Mouse (Mus musculus) midbrain, embryonic 10.5 days (tissue): ENCODE measurements around the gene Uimc1. TPM values are rescaled to one million over a fixed set of nuclear protein-coding genes. Genes with fewer than 3 reads are reported as not detected.

Experiments used
- DNase-seq: peaks from one replicate; pipeline ENCODE4 v3.0.0-alpha.2; 2017; ENCODE audit warnings: low spot score
- H3K27ac ChIP-seq: fragments of 300-500 bp; sonication (generic); replicated peaks from 2 replicates; pipeline ENCODE4 v1.5.1; 2016; ENCODE audit warnings: mild to moderate bottlenecking
- H3K27me3 ChIP-seq: fragments of 300-500 bp; sonication (generic); 2 replicates; pipeline ENCODE4 v1.6.1; 2016; ENCODE audit warnings: low read depth, mild to moderate bottlenecking; ENCODE audit not compliant: poor library complexity, severe bottlenecking
- H3K36me3 ChIP-seq: fragments of 300-500 bp; sonication (generic); 2 replicates; pipeline ENCODE4 v1.6.1; 2016; ENCODE audit warnings: mild to moderate bottlenecking, moderate library complexity
- H3K4me1 ChIP-seq: fragments of 300-500 bp; sonication (generic); 2 replicates; pipeline ENCODE4 v1.6.1; 2016
- H3K4me3 ChIP-seq: fragments of 300-500 bp; sonication (generic); 2 replicates; pipeline ENCODE4 v1.5.1; 2016; ENCODE audit warnings: mild to moderate bottlenecking, moderate library complexity
- H3K9me3 ChIP-seq: fragments of 300-500 bp; sonication (generic); replicated peaks from 2 replicates; pipeline ENCODE4 v1.6.1; 2016; ENCODE audit warnings: mild to moderate bottlenecking
- WGBS: fragments of 180-500 bp; shearing (Covaris S2); methylation state at CpG from one replicate; pipeline ENCODE4 v1.1.7; 2016; 5-methylcytosine and 5-hydroxymethylcytosine counted together
- polyA plus RNA-seq: library from polyadenylated mRNA; unstranded; fragments of >200 nt; fragmentation: Nextera tagmentation; extraction: Ambion mirVana; gene quantifications from 2 replicates; pipeline ENCODE4 v1.2.1, GENCODE M21; 2016

Uimc1 gene
- polyA plus RNA-seq: 23.2 and 24.1 TPM in 2 replicates

DNA sequence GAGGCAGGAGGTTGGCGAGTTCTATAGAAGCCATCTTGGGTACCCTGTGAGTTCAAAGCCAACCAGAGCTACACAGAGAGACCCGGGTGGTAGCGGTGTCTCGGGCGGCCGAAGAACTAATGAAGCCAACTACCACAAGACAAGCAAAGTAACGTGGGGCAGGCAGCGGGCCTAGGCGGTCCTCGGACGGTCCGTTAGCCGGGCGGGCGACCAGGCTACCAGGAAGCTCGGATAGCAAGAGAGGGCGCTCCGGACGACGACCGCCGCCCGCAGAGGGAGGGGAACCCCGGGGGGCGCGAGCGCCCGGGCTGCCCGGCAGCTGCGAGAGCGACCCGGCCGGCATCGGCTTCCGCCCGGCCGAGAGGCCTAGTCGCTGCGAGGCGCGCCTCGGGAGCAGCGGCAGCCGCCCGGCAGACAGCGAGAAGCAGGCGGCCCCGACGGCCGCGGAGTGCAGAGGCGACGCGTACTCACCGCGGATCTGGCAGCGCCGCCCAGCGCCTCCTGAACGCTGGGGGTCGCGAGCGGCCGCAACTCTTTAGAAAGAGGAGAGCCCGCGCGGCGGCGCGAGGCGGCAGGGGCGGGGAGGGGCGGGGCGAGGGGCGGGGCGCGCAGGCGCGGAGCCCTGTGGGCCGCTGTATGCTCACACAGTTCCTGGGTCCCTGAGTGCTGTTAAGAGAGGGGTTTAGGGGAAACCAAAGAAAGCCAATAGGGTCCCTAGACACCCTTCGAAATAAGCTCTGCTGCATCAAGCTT is at the start of gene Uimc1:
Gene Uimc1, minus strand, starts transcription at position 575 of the 753 bp plus-strand sequence.
- Histone ChIP-seq H3K27me3 (no peaks in the 10 kb centered on the region), H3K4me1 (peaks cover 20% of the 10 kb centered on the region), H3K4me3 (peak within 1 kb of the TSS; percentile 87), H3K36me3 (no peaks in the 10 kb centered on the region), H3K9me3 (no peaks in the 10 kb centered on the region), H3K27ac (peak within 1 kb of the TSS; percentile 95)
- DNase-seq: peak; percentile 92
- under 1% methylated on average over 80 of the region's 81 CpGs for WGBS

DNA sequence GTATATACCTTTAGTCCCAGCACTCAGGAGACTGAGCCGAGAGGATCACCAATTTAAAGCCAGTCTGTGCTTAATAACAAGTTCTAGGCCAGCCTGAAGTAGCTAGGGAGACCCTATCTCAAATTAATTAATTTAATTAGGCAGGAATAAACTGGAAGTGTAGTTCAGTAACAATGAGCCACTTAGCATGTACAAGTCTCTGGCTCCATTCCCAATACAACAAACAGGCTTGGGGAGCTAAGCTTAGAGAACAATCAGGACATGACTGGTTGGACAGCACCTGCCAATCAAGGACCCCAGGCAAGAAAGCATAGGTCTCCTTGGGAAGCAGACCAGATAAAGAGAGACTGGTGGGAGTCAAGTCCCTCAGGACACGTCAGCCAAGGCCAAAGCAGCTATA is 40.2 kb upstream of the Uimc1 start:
- 74% methylated on average over 2 of the region's 2 CpGs for WGBS

DNA sequence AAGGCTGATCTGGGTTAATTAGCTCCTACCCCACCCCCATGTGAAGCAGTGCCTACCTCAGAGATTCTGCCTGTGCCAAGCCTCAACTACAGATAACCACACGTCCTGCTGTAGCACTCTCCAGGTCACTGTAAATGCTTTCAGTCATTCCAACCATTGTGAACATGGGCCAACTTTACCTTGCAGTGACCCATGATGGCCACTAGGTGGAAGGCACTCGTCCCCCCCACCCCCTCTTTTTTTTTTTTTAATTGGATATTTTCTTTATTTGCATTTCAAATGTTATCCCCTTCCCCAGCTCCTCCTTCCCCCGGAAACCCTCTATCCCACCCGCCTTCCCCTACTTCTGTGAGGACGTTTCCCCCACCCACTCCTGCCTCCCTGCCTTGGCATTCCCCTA is 35.3 kb upstream of the Uimc1 start:
- H3K27me3 ChIP-seq: no peaks in the 10 kb centered on the region
- WGBS: 16% methylated on average over 5 of the region's 5 CpGs
- no peak overlapping the region for H3K27ac ChIP-seq
- no peaks in the 10 kb centered on the region for H3K9me3 ChIP-seq
- DNase-seq: no peak
- no peak overlapping the region for H3K4me3 ChIP-seq
- H3K36me3 ChIP-seq: peaks cover 38% of the 10 kb centered on the region
- peaks cover 8% of the 10 kb centered on the region for H3K4me1 ChIP-seq

More for the DNA sequence above, 40.2 kb upstream of the Uimc1 start:
- H3K4me1 ChIP-seq: peaks cover 5% of the 10 kb centered on the region
- H3K27ac ChIP-seq: no peak overlapping the region
- no peaks in the 10 kb centered on the region for H3K9me3 ChIP-seq
- H3K27me3 ChIP-seq: no peaks in the 10 kb centered on the region
- no peak for DNase-seq
- no peak overlapping the region for H3K4me3 ChIP-seq
- H3K36me3 ChIP-seq: no peaks in the 10 kb centered on the region

DNA sequence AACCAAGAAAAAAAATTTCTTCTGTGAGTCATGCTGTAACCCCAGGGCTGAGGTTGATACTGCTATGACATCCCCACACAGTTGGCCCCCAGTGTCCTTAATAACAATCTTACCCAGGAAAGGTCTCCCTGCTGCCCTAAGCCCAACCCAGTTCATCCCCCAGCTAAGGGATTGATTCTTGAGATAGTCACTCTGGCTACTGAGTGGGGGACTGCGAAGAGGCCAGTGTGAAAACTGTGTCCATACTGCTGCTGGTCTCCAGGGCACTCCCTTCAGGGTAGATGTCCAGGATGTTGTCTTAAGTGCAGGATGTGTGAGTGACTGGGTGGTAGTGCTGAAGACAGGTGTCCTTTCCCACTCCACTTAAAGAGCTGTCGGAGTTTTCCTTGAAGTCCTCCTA is 33.3 kb upstream of the Uimc1 start, which contains the start of gene Gm17617:
Gene Gm17617, minus strand, starts transcription at position 101 of the 400 bp plus-strand sequence.
- H3K9me3 ChIP-seq: no peaks in the 10 kb centered on the region
- peaks cover 8% of the 10 kb centered on the region for H3K4me1 ChIP-seq
- no peak for DNase-seq
- 100% methylated on average over 2 of the region's 2 CpGs for WGBS
- no peak within 1 kb of the TSS for H3K4me3 ChIP-seq
- no peaks in the 10 kb centered on the region for H3K27me3 ChIP-seq
- no peak within 1 kb of the TSS for H3K27ac ChIP-seq
- peaks cover 55% of the 10 kb centered on the region for H3K36me3 ChIP-seq

DNA sequence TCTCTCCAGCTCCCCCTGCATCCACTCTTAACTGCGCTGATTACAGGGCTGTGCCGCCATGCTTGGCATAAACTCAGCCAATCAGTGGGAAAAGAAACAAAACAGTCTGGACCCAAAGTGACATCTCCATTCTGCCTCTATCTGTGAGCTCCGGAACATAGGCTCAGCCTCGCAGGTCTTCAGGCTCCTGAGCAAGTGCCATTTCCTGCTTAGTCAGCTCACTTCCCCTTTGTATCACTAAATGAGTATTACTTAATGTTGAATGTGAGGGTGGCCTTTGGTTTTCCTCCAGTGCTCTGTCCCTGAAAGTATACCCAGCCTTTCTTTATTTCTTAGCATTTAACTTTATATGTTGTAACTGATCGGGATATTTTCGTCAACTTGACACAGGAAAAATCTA is 24.8 kb upstream of the Uimc1 start:
- Histone ChIP-seq H3K27ac (no peak overlapping the region), H3K4me3 (no peak overlapping the region), H3K27me3 (no peaks in the 10 kb centered on the region), H3K9me3 (no peaks in the 10 kb centered on the region), H3K4me1 (no peaks in the 10 kb centered on the region), H3K36me3 (peaks cover 78% of the 10 kb centered on the region)
- DNase-seq: no peak
- WGBS: 94% methylated on average over 6 of the region's 6 CpGs

DNA sequence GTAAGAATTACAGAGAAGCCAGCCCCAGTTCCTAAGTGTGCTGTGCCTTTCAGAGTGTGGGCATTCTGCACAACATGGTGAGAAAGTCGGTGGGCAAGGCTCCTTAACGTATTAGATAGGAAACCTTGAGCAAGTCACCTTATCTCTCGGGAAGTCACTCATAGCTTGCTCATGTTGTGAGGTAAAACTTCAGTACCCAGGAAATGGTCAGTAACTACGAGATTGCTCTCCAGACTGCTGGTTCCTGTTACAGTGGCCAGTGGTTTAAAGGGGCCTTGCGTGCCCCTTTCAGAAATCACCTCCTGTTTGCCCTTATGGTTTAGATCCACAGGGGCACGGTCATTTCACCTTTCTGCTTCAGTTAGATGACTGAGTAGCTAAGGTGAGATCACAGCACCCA is 14.3 kb upstream of the Uimc1 start:
- DNase-seq: no peak
- no peaks in the 10 kb centered on the region for H3K4me1 ChIP-seq
- 88% methylated on average over 6 of the region's 6 CpGs for WGBS
- no peak overlapping the region for H3K4me3 ChIP-seq
- no peak overlapping the region for H3K27ac ChIP-seq
- no peaks in the 10 kb centered on the region for H3K27me3 ChIP-seq
- peaks cover 83% of the 10 kb centered on the region for H3K36me3 ChIP-seq
- H3K9me3 ChIP-seq: no peaks in the 10 kb centered on the region

DNA sequence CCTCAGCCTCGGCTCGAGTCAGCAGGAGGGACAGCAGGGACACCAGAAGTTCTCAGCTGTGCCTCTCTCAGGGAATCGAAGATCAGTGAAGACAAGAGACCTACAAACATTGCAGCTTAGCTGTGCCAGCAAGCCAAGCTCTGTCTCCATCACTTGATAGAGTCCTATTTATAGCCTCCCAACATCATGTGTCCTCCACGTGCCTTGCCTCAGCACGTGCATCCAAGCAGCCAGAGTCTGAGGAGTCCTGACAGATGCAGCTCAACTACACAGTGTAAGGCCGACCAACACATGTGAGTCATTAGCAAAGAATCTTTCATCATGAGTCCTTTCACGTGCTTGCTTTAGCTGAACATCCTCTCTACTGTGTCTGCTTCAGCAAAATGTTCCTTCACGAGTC is 7.6 kb upstream of the Uimc1 start:
- H3K4me3 ChIP-seq: no peak overlapping the region
- no peak overlapping the region for H3K27ac ChIP-seq
- H3K36me3 ChIP-seq: peaks cover 40% of the 10 kb centered on the region
- H3K9me3 ChIP-seq: no peaks in the 10 kb centered on the region
- no peaks in the 10 kb centered on the region for H3K27me3 ChIP-seq
- DNase-seq: no peak
- H3K4me1 ChIP-seq: peaks cover 20% of the 10 kb centered on the region
- 90% methylated on average over 8 of the region's 8 CpGs for WGBS

DNA sequence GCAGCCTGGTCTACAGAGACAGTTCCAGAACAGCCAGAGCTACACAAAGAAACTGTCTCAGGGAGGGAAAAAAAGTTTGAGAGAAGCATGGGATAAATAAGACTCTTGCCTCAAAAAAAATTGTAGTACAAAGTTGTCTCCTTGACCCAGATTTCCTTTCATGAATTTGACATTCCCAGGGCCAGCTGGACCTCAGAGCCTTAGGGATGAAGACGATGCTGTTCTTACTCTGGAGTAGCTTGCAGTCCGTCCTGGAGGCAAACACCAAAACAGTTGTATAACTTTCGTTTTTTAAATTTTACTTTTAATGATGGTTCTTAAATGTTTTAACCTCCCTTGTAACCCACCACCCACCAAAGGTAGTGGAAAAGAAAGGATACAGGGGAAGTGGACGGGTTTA is 7.0 kb upstream of the Uimc1 start:
- Histone ChIP-seq H3K27me3 (no peaks in the 10 kb centered on the region), H3K36me3 (peaks cover 36% of the 10 kb centered on the region), H3K4me1 (peaks cover 20% of the 10 kb centered on the region), H3K9me3 (no peaks in the 10 kb centered on the region), H3K4me3 (no peak overlapping the region), H3K27ac (no peak overlapping the region)
- WGBS: 94% methylated on average over 4 of the region's 4 CpGs
- DNase-seq: no peak

DNA sequence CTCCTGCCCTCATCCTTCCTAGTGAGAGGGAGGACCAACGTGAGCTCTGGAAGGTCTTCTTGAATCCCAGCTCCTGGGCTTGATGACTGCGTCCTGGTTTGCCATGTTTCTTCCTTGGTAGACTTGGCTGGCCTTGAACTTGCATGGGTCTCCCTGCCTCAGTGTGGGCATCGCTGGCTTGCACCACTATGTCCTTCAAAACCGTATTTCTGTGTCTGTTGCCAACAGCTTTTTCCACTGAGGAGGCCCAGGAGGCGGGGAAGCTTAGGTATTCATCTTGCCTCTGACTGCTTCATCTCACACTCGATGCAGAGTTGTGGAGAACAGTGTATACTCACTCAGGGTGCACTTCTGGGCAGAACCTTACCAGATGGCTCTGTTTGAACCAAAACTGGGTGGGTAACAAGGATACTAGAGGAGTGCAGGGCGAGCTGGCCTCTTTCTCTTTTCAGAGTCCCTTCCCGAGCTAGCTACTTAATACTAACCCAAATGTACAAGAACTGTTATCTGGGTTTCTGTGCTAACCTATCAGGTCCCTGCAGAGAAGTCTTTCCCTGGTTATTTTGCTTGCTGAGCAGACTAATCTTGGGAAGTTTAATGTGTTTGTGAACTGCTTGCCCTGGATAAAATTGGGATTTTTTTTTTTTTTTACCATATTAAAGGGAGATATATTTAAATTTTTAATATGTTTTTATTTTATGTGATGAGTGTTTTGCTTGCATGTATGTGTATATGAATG is 6.0 kb upstream of the Uimc1 start:
- 29% methylated on average over 8 of the region's 8 CpGs for WGBS
- no peaks in the 10 kb centered on the region for H3K27me3 ChIP-seq
- no peaks in the 10 kb centered on the region for H3K9me3 ChIP-seq
- H3K4me3 ChIP-seq: peak overlapping the region; percentile 82
- peak overlapping the region; percentile 92 for H3K27ac ChIP-seq
- H3K36me3 ChIP-seq: peaks cover 26% of the 10 kb centered on the region
- peaks cover 20% of the 10 kb centered on the region for H3K4me1 ChIP-seq
- DNase-seq: peak; percentile 19

DNA sequence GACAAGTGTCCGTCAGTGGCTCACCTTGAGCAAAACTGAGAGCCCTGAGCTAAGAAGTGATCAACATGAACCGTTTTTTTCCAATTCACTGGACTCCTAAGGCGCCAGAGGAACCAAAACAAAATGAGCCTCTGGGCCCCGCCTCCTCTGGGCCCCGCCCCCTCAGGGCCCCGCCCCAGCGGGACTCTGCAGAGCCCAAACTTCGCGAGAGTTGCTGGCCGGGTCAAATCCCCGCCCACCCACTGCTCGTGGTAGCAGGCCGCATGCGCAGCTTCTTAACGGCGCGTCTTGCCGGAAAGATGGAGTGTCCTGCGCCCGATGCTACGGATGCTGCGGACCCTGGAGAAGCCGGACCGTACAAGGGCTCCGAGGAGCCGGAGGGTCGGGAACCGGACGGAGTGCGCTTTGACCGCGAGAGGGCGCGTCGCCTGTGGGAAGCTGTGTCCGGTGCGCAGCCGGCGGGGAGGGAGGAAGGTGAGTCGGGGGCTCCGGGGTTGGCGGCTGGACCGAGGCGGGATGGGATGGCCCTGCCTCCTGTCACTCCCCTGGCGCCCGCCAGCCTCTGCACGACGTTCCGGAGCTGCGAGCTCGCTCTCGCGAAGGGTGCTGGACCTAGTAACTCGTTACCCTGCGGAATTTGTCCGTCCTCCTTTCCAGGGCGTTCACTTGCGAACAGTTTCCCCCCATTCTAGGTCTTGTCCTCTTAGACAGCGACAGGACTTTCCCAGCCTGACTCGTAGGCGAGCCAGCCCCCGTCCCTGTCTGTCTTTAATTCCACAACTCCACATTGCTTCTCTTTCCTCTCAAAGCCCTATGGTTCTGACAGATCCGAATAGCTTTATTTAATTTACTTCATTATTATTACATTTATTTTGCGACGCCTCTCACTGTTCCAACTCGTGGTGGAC is 5.2 kb upstream of the Uimc1 start, which contains the start of gene Zfp346:
Gene Zfp346, plus strand, starts transcription at position 267 of the 908 bp plus-strand sequence.
- Histone ChIP-seq H3K27me3 (no peaks in the 10 kb centered on the region), H3K27ac (peak within 1 kb of the TSS; percentile 92)
- WGBS: under 1% methylated on average over 66 of the region's 66 CpGs

DNA sequence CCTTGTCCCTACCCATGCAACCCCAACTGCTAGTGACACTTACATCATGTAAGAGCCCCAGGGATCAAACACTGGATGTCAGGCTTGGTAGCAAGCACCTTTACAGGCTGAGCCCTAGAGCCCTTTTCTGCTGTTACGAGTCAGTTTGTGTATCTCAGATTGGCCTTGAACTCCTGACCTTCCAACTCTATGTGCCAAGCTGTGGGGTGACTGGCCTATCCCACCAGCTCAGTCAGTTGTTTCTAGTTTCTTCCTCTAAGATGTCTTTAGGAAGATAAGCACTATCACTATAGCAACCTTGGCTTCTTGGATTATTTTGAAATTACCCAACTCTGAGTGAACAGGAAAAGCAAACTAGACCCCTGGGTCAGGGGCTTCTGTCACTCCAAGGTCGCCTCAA is 3.3 kb upstream of the Uimc1 start:
- H3K27me3 ChIP-seq: no peaks in the 10 kb centered on the region
- peaks cover 36% of the 10 kb centered on the region for H3K4me1 ChIP-seq
- no peak for DNase-seq
- no peaks in the 10 kb centered on the region for H3K9me3 ChIP-seq
- no peak overlapping the region for H3K27ac ChIP-seq
- H3K4me3 ChIP-seq: no peak overlapping the region
- 75% methylated on average over 2 of the region's 2 CpGs for WGBS
- H3K36me3 ChIP-seq: peaks cover 11% of the 10 kb centered on the region

More for the DNA sequence above, 5.2 kb upstream of the Uimc1 start, which contains the start of gene Zfp346:
- peak; percentile 97 for DNase-seq
- H3K4me1 ChIP-seq: peaks cover 21% of the 10 kb centered on the region
- H3K4me3 ChIP-seq: peak within 1 kb of the TSS; percentile 82
- H3K9me3 ChIP-seq: no peaks in the 10 kb centered on the region
- H3K36me3 ChIP-seq: peaks cover 25% of the 10 kb centered on the region

DNA sequence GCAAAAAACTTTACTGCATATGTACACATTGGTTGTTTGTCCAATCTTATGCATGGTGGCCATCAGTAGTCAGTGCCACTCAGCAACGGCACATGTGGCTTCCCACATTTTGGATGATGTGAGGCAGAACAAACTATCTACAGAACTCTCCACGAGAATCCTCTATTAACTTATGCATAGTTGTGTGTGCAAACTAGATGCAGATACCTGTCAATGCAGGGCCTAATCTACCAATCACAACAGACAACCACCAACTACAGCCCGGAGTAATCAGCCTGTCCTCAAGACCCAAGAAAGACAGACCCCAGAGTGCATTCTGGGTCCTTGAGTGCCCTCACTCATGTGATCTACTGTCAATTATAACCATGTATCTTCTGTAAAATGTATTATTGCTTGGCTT is 2.3 kb upstream of the Uimc1 start:
- WGBS: 92% methylated on average over 3 of the region's 3 CpGs
- peaks cover 1% of the 10 kb centered on the region for H3K36me3 ChIP-seq
- peaks cover 36% of the 10 kb centered on the region for H3K4me1 ChIP-seq
- no peak for DNase-seq
- no peak overlapping the region for H3K27ac ChIP-seq
- no peaks in the 10 kb centered on the region for H3K9me3 ChIP-seq
- no peak overlapping the region for H3K4me3 ChIP-seq
- no peaks in the 10 kb centered on the region for H3K27me3 ChIP-seq
